Mouse (Mus musculus) cerebellum, postnatal 25 days (tissue): ENCODE data around the gene Cux2.

Source experiments
- DNase-seq, 2 experiments: peaks; one replicate each; pipeline ENCODE4 v3.0.0; 2021; ENCODE audit warnings: mixed read lengths in 2 of 2

Gene Cux2

DNA sequence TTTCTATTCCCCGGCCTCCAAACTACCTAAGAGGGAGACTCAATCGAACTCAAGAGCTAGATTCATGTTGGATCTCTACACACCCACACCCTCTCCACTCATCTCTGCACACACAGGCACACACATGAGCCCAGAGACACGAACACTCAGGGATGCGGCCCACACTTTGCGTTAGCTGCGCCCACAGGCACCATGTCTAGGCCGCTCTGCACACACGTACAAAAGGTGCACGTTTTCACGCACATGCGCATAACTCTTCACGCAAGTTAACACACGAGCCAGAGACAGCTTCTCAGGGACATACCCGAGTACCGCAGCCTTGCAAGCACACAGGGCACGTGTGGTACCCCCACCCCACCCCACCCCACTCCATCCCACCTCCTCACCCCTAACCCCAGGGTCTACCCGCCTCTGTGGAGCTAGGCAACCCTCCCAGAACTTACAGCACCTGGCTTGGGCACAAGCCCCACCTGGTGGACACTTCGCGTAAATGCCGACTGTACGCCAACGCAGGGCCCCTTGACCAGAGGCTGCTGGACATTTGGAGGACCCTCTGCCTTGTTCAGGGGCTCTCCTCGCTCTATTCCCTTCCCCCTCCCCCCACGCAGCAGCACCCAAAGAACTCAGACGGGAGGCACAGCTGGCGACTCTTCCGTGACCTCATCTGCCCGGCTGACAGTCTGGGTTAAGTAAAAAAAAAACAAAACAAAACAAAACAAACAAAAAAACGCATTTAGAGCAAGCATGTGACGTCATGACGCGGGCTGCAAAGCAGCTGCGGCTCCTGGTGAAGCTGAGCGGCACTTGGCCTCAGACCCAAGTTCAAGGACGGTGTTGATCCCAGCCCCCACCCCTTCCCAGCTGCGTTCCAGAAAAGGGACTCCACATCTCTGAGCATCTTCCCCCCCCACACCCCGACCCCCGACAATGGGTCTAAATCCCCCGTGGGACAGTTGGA lies 9.4 kb upstream of the Cux2 start:
- DNase-seq = peak; percentile 70 to 81

DNA sequence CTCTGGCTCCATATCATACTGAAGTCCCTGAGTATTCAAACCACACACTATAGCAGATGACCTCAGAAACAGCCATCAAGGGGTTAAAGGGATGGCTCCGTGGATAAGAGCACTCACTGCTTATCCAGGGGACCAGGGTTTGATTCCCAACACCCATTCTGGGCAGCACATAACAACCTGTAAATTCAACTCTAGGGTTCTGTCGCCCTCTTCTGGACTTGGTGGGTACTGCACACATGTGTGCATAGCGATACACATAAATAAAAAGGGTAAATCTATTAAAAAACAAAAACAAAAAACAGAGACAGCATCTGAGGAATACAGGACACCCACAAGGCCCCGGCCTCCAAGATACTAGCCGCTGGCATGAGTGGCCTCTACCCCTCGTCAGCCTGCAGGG lies 7.7 kb upstream of the Cux2 start:
- peak in 1 of 2 experiments; percentile 40 for DNase-seq

DNA sequence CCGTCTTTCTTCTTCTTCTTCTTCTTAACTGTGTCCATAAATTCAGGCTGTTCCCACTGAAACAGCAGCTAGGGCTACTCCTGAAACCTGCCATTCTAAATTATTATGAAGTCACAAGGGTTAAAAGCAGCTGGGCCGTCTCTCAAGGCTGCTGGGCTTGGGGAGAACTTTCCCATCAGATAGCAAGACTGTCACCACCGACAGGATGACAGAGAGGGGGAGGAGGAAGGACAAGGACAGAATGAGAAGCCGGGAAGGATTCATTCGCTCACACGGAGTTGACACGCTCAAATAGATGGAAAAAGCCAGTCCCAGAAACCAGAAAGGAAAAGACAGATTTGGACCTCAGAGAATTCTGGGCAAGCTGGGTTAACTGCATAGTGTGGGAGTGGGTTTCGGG lies 6.7 kb upstream of the Cux2 start:
- DNase-seq = no peak

DNA sequence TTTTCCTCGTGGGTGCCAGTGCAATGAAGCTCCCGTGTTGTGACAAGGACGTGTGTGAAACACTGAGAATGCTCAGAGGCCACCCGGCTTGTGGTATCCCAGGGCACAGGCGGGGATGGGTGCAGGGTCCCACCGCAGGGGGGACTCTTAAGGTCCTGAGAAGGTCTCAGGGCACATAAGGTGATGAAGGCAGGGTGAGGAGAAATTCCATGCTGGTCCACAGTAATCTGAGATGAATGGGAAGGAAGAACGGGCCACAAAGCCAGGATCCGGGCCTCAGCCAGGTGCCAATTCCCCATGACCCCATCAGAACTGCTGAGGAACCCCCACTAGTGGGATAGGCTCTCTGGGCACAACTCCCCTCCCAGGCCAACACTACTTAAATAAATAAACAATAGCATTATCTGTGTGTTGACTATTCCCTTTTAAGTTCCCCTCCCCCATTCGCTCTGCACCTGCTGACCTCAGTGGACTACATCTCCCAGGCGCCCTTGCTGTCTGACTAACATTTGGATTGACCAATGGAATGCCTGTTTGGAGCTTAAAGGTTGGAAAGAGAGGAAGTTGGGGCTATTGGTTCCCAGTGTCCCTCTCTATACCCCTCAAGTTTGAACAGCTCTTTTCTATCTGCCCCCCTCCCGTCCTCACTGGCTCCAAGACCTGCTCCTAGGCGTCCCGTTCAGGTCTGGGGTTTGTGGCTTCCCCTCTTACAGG lies 4.4 kb upstream of the Cux2 start:
- DNase-seq = peak; percentile 72 to 82

DNA sequence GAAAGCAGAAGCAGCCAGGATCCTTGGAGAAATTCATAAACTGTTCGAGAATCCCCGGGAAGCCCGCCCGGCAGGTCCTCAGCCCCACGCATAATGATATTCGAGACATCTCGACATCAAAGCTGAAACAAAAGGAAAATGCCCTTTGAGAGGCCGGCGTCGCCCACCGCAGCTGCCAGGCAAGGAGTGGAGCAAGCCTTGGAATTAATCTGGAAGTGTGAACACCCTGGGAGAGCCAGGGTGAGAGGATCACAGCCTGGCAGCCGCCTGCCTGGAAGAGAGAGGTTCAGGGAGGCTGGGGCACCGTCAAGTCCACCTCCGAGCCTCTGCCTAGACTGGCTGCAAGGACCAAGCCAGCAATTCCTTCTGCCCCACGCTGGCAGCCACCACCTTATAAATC lies 3.7 kb upstream of the Cux2 start:
- DNase-seq = peak in 1 of 2 experiments; percentile 23

DNA sequence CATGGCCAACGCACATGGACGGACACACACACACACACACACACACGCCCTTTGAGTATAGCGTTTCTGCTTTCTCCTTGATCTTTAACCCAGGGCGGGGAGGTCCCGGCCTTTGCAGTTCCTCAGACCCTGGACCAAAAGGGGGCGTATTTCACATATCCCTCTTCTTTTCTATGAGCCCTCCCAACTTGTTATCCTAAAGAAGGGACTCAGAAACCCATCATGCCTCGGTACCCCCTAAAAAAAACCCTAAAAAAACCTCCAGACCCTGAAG lies 867 bp upstream of the Cux2 start:
- DNase-seq = no peak

DNA sequence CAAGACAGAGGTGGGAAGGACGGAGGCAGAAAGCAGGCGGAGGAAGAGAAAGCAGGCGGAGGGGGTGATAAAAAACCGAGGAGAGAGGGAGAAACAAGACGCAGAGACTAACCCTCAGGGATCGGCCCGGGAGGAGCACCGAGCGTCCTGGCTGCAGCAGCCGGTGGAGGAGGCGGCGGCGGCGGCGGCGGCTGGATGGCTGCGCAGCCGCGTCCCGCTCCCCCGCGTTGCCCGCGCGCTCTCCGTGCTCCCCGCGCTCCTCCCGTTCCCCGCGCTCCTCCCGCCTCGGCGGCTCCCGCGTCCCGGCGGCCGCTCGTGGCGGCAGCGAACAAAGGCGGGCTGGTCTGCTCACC lies 262 bp downstream of the Cux2 start:
- peak in 1 of 2 experiments; percentile 88 for DNase-seq

DNA sequence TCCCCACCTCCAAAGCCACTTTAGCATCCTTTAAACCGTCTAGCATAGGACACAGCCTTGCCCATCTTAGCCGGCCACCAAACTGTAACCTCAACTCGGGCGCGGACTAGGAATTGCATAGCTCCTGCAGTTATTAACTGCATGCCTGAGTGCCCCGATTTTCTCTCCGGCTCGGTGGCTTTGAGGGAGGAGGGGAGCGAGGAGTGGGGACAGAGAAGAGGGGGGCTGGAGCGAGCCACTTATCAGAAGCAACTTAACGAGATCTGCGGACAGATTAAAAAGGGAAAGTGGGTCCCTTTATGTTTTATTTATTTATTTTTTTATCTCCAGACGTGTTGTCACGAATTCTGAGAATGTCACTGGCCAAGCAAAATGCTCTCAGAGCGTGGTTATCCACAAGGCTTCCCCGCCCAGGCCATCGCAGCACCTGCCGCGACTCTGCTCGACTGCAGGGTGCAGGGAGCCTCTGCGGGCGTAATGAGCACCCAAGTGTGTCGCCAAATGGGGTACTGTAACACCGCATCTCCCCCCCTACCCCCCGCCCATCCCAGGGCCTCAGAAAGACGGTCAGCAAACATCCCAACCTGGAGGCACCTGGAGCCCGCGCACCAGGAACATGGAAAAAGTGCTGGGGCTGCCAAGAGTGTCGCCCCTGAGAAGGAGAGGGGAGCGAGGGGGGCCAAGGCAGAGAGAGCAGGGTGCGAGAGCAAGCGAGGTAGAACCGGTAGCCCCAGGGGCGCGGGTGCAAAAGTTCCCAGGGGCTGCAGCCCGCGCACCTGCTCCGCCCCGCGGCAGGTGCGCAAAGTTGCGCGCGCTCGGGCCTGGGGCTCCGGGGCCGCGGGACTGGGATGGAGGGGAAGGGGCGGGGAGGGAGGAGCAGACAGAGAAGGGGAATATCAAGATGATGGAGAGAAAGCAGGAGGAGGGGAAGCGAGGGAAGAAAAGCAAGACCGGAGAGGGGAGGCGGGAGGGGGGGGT lies 927 bp downstream of the Cux2 start:
- peak; percentile 49 to 56 for DNase-seq

DNA sequence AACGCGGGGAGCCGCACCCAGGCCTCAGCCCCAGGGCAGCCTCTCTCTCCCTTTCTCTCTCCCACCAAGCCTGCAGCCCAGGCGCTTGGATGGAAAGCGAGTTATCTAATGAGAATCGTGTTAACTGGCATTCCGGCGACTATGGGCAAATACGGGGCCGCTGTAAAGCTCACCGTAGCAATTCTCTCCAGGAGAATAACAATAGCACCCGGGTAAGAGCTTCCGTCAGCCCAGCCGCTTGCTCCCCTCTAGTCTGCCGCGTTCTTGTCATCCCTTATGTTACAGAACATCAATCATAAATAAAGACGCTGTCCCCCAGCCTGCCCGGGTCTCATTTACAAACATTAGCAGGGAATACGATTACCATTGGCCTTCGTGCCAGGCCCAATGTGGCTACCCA lies 1.6 kb downstream of the Cux2 start:
- DNase-seq = no peak

DNA sequence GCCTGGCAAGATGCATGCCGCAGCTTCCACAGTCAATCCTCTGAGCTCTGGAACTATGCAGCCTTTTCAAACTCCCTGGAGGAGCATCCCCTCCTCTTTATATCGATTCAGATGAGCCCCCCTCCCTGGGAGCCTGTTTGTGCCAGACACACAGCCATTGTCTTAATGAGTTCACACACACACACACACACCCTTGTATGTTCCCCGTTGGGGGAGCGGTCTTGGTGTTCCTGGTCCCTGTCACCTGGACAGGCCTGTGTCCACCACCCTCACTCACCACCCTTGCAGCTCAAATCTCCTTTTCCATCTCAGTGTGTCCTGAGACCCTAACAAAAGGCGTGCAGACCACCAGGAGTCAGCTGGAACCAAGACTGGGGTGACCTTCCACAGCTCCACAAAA lies 2.1 kb downstream of the Cux2 start:
- DNase-seq = no peak

DNA sequence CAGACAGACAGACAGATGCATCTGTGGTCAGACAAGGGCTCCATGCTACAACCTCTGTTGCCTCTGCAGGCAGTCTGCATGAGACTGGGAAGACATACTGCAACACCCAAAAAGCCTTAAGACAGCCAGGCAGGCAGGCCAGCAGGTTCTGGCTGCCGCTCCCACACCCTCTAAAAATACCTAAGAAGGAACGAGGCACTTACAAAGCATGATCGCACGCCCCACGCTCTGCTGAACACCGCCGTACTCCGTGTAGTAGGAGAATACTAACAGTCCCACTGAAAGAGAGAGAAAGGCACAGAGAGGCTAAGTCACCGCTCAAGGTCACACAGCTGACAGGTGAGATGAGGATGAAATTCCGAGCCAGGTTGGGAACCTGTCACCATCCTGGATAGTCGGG lies 6.3 kb downstream of the Cux2 start:
- no peak for DNase-seq

DNA sequence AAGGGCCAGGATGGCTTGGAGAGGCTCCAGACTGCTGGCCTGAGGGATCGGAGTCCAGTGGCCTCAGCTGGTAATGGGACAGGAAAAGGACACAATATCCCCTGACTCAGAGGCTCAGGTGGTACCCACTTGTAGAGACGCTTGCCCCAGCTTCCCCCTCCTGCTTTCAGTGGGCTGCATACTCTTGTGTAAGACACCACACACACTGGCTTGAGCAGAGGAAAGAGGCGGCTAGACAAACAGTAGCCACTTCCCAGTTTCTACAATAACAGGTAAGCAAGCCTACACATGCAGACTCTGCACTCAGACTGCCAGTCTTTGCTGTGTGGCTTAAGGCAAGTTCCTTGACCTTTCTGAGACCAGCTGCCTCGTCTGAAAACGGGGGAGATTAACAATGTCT lies 14.6 kb downstream of the Cux2 start:
- no peak for DNase-seq

DNA sequence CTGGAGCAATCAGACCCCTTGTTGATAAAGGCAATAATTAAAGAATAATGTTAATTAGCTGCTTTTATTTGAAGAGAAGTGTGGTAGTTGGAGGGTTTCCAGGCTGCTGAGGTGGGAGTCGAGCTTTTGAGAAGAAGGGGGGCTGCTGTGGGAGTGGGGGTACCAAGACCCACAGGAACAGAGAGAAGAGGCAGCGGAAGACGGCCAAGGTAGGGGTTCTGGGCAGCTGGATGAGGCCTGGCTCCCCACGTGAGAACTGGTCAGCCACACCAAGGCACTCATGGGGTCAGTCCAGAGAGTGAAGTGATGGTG lies 16.8 kb downstream of the Cux2 start:
- no peak for DNase-seq

DNA sequence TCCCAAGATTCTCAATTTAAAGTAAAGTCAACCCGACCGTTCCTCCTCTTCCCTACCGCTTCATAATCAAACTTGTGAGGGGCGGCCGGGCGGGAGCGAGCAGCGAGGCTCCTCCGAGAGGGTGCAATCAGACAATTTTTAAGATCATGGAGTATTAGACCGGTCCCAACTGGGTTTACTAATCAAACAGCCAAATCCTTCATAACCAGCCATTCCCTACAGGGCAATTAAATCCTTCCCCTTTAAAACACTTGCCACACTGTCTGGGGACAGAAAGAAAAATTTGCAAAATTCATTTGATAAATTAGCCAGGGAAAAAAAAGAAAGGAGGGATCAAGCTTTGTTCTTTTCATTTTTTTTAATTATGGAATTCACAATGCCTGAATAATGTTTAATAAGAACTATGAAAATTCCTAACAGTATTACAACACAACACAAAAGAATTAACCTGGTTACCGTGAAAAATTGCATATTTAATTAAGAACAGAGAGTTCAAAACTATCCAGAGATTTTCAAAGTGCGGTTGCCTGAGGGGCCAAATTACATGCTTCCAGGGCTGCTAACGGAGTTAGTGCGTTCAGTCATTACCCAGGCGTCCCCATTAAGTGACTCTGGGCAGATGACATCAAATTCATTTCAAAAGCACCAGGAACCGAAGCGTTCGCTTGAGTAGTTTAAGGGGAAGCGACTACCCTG lies 17.3 kb downstream of the Cux2 start:
- DNase-seq = no peak

DNA sequence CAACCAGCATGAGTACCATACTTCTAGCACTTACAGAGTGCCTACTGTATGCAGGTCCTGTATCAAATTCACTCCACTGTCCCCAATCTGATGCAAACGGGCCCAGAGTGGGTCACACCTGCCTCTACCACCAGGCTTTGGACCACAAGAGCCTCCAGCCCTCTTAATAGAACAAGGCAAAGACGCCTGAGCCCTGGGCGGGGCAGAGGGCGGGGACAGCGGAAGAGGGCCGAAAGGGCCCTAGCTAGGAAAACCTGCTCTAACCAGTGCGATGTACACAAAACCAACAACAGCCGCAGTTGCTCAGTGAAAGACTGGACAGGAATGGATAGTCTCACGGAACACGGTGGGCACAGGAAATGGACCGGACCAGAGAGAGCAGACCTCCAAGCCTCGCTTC lies 18.8 kb downstream of the Cux2 start:
- no peak for DNase-seq

DNA sequence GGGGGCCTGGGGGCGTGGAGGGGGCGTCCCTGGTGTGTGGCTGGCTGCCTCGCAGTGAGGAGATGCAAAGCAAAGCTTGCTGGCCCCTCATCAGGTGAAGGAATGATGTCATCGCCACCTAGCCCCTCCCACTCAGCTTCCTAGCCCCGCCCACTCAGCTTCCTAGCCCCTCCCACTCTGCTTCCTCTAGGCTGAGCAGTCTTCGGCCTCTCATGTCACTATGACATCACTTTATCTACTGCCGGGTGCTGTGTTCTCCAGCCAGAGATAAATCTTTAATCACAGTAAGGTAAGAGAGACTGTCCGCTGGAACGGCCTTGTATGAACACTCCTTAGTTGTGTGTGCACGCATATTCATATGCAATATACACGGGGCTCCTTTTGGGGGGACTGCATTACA lies 19.3 kb downstream of the Cux2 start:
- no peak for DNase-seq

DNA sequence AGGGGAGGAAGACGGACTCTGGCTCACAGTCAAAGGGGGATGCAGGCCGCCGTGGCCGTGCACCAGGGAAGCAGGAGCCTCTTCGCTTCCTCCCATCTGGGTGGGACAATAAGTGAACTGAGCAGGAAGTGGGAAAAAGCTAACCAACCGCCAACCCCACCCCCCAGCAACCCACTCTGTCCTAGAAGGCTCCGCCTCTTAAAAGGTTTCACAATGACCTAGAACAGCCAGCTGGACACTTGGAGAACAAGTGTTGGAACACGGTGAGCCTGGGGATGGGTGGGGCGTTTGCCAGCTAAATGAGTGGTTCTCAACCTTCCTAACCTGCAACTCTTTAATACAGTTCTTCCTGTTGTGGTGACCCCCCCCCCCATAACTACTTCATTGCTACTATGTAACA lies 23.1 kb downstream of the Cux2 start:
- no peak for DNase-seq

DNA sequence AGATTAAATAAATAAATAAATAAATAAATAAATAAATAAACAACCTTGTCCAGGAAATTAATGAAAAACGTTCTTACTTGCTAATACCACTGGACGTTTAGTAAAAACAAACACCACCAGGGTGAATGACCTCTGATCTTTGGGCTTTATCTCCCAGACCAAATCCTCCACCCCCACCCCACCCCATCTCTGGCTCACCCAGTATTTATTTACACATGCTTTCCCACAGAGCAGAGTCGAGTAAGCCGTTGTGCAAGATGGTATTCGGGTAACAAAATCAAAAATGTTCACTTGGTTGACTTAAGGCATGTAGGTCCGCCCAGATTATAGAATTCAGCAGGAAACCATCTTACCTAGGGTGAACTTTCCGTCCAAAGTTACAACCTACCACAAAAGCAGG lies 23.6 kb downstream of the Cux2 start:
- DNase-seq = no peak

DNA sequence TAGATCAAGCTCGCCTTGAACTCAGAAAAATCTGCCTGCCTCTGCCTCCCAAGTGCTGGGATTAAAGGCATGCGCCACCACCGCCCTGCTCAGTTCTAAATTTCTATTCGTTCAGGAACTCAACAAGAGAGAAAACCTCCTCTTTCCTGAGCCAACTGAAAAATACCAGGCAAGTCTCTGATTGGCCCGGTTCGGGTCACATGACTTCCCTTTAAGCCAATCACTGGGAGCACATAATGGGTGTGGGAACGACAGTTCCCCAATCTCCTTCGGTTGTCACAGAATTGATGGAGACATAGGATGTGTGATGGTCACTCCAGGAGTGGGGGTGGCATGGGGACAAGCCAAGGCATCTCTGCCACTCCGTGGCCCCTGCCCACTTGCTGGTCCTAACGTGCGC lies 24.8 kb downstream of the Cux2 start:
- DNase-seq = no peak

DNA sequence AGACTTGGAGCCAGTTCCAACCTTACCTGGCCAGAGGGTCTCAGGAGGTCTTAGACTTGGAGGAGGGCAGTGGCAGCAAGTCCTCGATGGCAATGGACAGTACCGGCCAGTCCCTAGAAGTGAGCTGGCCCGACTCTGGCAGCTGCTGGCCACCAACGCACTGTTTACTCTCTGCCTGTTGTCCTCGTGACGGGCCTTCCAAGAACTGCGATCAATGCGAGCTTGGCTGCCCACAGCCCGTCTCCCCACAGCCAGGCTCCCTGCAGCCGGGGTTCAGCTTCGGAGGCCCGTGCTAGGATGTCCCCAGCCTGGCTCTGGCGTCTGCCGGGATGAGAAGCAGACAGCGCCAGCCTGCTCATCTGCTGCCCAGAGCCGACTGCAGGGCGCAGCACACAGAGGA lies 30.6 kb downstream of the Cux2 start:
- DNase-seq = peak in 1 of 2 experiments; percentile 44

DNA sequence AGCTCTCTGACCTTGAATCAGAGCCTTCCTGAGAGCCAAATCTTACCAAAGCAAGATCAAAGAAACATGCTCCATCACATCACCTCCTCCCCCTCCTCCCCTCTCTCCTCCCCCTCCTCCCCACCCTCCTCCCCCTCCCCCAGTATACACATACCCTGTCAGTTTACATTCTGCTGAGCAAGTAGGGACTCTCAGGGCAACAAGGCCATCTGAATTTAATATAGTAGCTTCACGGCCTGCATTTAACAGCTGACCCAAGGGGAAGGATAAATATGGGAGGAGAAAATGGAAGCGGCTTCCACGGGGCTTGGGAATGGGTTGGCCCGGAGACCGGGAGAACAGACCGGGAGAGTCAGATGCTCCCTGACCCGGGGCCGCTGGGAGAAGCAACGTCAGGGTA lies 32.1 kb downstream of the Cux2 start:
- DNase-seq = no peak

DNA sequence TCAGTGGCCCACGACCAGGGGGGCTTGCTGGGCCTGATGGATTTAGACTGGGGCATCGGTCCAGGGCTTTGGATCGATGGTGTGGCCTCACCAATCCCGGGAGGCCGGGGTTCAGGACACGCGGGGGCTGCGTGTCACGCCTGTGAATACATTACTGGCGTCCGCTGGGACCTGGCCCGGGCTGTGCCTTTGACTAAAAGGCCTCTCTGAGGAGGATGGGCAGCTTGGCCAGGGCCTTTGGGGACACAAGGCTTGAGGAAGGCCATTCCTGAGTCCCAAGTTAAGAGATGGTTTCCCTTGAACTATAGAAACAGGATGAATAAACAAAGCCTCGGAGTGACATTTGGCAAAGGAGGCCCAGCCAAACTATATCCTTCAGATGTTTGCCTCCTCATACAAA lies 32.6 kb downstream of the Cux2 start:
- peak in 1 of 2 experiments; percentile 26 for DNase-seq

DNA sequence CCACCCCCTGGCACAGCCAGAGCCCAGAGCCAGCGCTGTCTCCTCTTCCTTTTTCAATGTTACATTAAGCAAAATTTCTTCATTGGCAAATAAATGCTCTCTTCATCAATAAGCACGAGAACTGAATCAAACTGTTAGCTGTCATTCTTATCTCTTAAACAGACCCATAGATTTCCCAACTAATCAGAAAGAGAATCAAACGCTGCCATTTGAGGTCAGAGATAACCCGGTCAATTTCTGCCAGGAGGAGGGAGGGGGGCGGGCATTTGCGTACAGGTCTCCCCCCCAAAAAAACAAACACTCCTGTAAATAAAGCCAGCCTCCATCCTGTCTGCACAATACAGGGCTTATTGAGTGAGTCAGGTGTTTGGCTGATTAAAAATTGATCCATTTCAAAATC lies 33.2 kb downstream of the Cux2 start:
- DNase-seq = no peak
